Mouse (Mus musculus) left cerebral cortex, postnatal 25 days (tissue): ENCODE results near the gene Rspry1. TPM values are rescaled to one million over a fixed set of nuclear protein-coding genes. Genes with fewer than 3 reads are reported as not detected.

Experiments
- DNase-seq, 2 experiments: peaks; one replicate each; pipeline ENCODE4 v3.0.0; 2022; ENCODE audit warnings: low spot score in 2 of 2, mixed read lengths in 1 of 2
- intact Hi-C: fragments of 180-260 bp; cut with DNase I; formaldehyde crosslinking; loops from one replicate; pipeline ENCODE4 v1.15.1; 2025
- total RNA-seq, 2 experiments: library from RNA; stranded (reverse); gene quantifications; 2 replicates each; pipeline ENCODE4 v1.2.3; 2021

Rspry1 gene
- total RNA-seq, 2 experiments from 2014 or later, result 26.6 to 30.3 TPM

- intact Hi-C loops, result loop anchor here (5.0 kb wide), 1 partner anchor 67 kb away; the partner anchor contains the start of gene Arl2bp
- DNase-seq, result no peak
These were observed 1.3 kb upstream of the Rspry1 start for GRCm38 (mm10) chr8:94600478-94600877.

- intact Hi-C loops, result loop anchor here (5.0 kb wide), 1 partner anchor 66 kb away; the partner anchor contains the start of gene Arl2bp
- peak; percentile 24 to 37 for DNase-seq
These were observed 617 bp upstream of the Rspry1 start for GRCm38 (mm10) chr8:94601034-94601606.

GRCm38 (mm10) chr8:94602471-94603131 lies 864 bp downstream of the Rspry1 start:
- DNase-seq, result no peak
- intact Hi-C loops, result loop anchor here (2.0 to 5.0 kb wide), 2 partner anchors 65 to 100 kb away; partner anchors contain the start of gene Arl2bp

- intact Hi-C loops, result loop anchor here (5.0 kb wide), 1 partner anchor 63 kb away; the partner anchor contains the start of gene Arl2bp
These were observed 2.3 kb downstream of the Rspry1 start for GRCm38 (mm10) chr8:94604030-94604429.

GRCm38 (mm10) chr8:94607064-94607463 lies 5.3 kb downstream of the Rspry1 start:
- intact Hi-C loops, result no loop called here
- no peak for DNase-seq

More at GRCm38 (mm10) chr8:94604030-94604429, 2.3 kb downstream of the Rspry1 start:
- no peak for DNase-seq

GRCm38 (mm10) chr8:94624885-94625284 lies 23.1 kb downstream of the Rspry1 start:
- no peak for DNase-seq
- intact Hi-C loops, result no loop called here

GRCm38 (mm10) chr8:94633564-94634194 lies 31.9 kb downstream of the Rspry1 start:
- no peak for DNase-seq
- intact Hi-C loops, result no loop called here

- intact Hi-C loops, result no loop called here
These were observed 32.5 kb downstream of the Rspry1 start for GRCm38 (mm10) chr8:94634211-94634610.

GRCm38 (mm10) chr8:94641183-94641582 lies 39.4 kb downstream of the Rspry1 start:
- intact Hi-C loops, result no loop called here
- no peak for DNase-seq

More at GRCm38 (mm10) chr8:94634211-94634610, 32.5 kb downstream of the Rspry1 start:
- DNase-seq, result no peak

- no peak for DNase-seq
These were observed 40.2 kb downstream of the Rspry1 start for GRCm38 (mm10) chr8:94641938-94642337.

GRCm38 (mm10) chr8:94645202-94645601 lies 43.5 kb downstream of the Rspry1 start:
- DNase-seq, result no peak
- intact Hi-C loops, result no loop called here

More at GRCm38 (mm10) chr8:94641938-94642337, 40.2 kb downstream of the Rspry1 start:
- intact Hi-C loops, result no loop called here

- peak in 1 of 2 experiments; percentile 58 for DNase-seq
- intact Hi-C loops, result no loop called here
These were observed 44.4 kb downstream of the Rspry1 start for GRCm38 (mm10) chr8:94646165-94646564.

GRCm38 (mm10) chr8:94649496-94649895 lies 47.8 kb downstream of the Rspry1 start:
- intact Hi-C loops, result no loop called here
- peak in 1 of 2 experiments; percentile 13 for DNase-seq

- DNase-seq, result no peak
- intact Hi-C loops, result no loop called here
These were observed 51.2 kb downstream of the Rspry1 start for GRCm38 (mm10) chr8:94652951-94653350.

GRCm38 (mm10) chr8:94654994-94655393 lies 53.3 kb downstream of the Rspry1 start:
- intact Hi-C loops, result no loop called here
- no peak for DNase-seq

GRCm38 (mm10) chr8:94658031-94658430 lies 56.3 kb downstream of the Rspry1 start:
- no peak for DNase-seq
- intact Hi-C loops, result no loop called here

- intact Hi-C loops, result no loop called here
These were observed 58.7 kb downstream of the Rspry1 start for GRCm38 (mm10) chr8:94660418-94660817.

GRCm38 (mm10) chr8:94664722-94665121 lies 63.0 kb downstream of the Rspry1 start:
- no peak for DNase-seq
- intact Hi-C loops, result loop anchor here (5.0 kb wide), 1 partner anchor 62 kb away; the partner anchor contains the start of genes Fam192a and Rspry1

More at GRCm38 (mm10) chr8:94660418-94660817, 58.7 kb downstream of the Rspry1 start:
- no peak for DNase-seq

- intact Hi-C loops, result loop anchor here (5.0 kb wide), 1 partner anchor 64 kb away; the partner anchor contains the start of genes Fam192a and Rspry1
- peak; percentile 94 to 97 for DNase-seq
These were observed 64.9 kb downstream of the Rspry1 start, which contains the start of gene Arl2bp for GRCm38 (mm10) chr8:94666456-94667308. TSS of gene Arl2bp (plus strand) at chr8:94666600.
